Mouse (Mus musculus) inflammation-experienced regulatory T-cells, adult 16 weeks (primary cell): Measurements from ENCODE around the gene Fam118a. TPM values are rescaled to one million over a fixed set of nuclear protein-coding genes. Genes with fewer than 3 reads are reported as not detected.

ENCODE experiments used
- polyA plus RNA-seq: library from polyadenylated mRNA; unstranded; fragments of 100-300 nt; shearing (Covaris generic); gene quantifications from one replicate; pipeline ENCODE4 v1.2.1, GENCODE M21; 2017

The Fam118a gene
- polyA plus RNA-seq = 55.2 TPM

DNA sequence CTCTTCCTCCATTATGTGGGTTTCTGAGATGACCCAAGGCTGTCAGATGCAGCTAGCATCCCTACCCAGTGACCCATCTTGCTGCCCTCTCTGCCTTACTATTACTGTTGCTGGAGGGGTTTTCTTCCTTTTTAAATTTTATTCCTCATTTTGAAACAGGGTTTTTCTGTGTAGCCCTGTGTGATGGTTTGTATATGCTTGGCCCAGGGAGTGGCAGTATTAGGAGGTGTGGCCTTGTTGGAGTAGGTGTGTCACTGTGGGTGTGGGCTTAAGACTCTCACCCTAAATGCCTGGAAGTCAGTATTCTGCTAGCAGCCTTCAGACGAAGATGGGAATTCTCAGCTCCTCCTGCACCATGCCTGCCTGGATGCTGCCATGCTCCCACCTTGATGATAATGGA is at the start of gene Fam118a:
TSS of gene Fam118a (plus strand) at position 301 of the 400 bp plus-strand sequence.

GRCm38 (mm10) chr15:84987874-84988825 is 40.6 kb upstream of the Fam118a start, which contains the start of gene 5031439G07Rik:
Gene 5031439G07Rik, minus strand, starts transcription at chr15:84988551.

GRCm38 (mm10) chr15:85016951-85017664 is 11.6 kb upstream of the Fam118a start, which contains the start of gene Upk3a:
Gene Upk3a, plus strand, starts transcription at chr15:85017141.

Other genes starting within 250 kb of the Fam118a start
- gene Phf21b, start 172.9 kb upstream of the Fam118a start, polyA plus RNA-seq = 1.6 TPM
- 0.35 TPM for gene Gm29666, start 108.9 kb upstream of the Fam118a start, polyA plus RNA-seq
- 44.8 TPM for gene Nup50, start 105.5 kb upstream of the Fam118a start, polyA plus RNA-seq
- 2.3 TPM for gene 5031439G07Rik, start 40.4 kb upstream of the Fam118a start, polyA plus RNA-seq
- not detected for gene Upk3a, start 11.8 kb upstream of the Fam118a start, polyA plus RNA-seq
- gene Smc1b, start 103.0 kb downstream of the Fam118a start, polyA plus RNA-seq = 0.66 TPM
- not detected for gene Ribc2, start 103.1 kb downstream of the Fam118a start, polyA plus RNA-seq
- 0.11 TPM for gene Fbln1, start 177.0 kb downstream of the Fam118a start, polyA plus RNA-seq